Mouse (Mus musculus): ENCODE data around the gene Cwc22. TPM values are rescaled to one million over a fixed set of nuclear protein-coding genes. Genes with fewer than 3 reads are reported as not detected.

The Cwc22 gene
- total RNA-seq (2021): 10 to 100 TPM; 19.6 to 23.7 TPM
- long read RNA-seq, experiment 1, partial matches to known transcripts: 2 of 12 reads
- long read RNA-seq, experiment 1, other reads (novel, unspliced or antisense): 4 of 12 reads
- long read RNA-seq, experiment 2, partial matches to known transcripts: 1 of 6 reads
- long read RNA-seq, experiment 2, other reads (novel, unspliced or antisense): 2 of 6 reads

- DNase-seq: peak; percentile 94
Measured at GRCm38 (mm10) chr2:77945596-77946485, at the start of gene Cwc22. TSS of gene Cwc22 (minus strand) at chr2:77946375.

- no peak for DNase-seq
Measured at GRCm38 (mm10) chr2:77993727-77994401, 47.7 kb upstream of the Cwc22 start.

GRCm38 (mm10) chr2:77992951-77993604, 46.9 kb upstream of the Cwc22 start:
- DNase-seq: no peak

GRCm38 (mm10) chr2:77990820-77991219, 44.6 kb upstream of the Cwc22 start:
- DNase-seq: no peak

GRCm38 (mm10) chr2:77990121-77990520, 43.9 kb upstream of the Cwc22 start:
- DNase-seq: no peak

GRCm38 (mm10) chr2:77989390-77989789, 43.2 kb upstream of the Cwc22 start:
- DNase-seq: no peak

GRCm38 (mm10) chr2:77985991-77986730, 40.0 kb upstream of the Cwc22 start:
- no peak for DNase-seq

- DNase-seq: no peak
Measured at GRCm38 (mm10) chr2:77984209-77984608, 38.0 kb upstream of the Cwc22 start.

- DNase-seq: no peak
Measured at GRCm38 (mm10) chr2:77981826-77982225, 35.7 kb upstream of the Cwc22 start.

- DNase-seq: no peak
Measured at GRCm38 (mm10) chr2:77980696-77981095, 34.5 kb upstream of the Cwc22 start.

GRCm38 (mm10) chr2:77979519-77979918, 33.3 kb upstream of the Cwc22 start:
- no peak for DNase-seq

GRCm38 (mm10) chr2:77979081-77979480, 32.9 kb upstream of the Cwc22 start:
- DNase-seq: no peak

- no peak for DNase-seq
Measured at GRCm38 (mm10) chr2:77978256-77978655, 32.1 kb upstream of the Cwc22 start.

- DNase-seq: no peak
Measured at GRCm38 (mm10) chr2:77976321-77976920, 30.2 kb upstream of the Cwc22 start.

- no peak for DNase-seq
Measured at GRCm38 (mm10) chr2:77975606-77976005, 29.4 kb upstream of the Cwc22 start.

GRCm38 (mm10) chr2:77974986-77975385, 28.8 kb upstream of the Cwc22 start:
- no peak for DNase-seq

- no peak for DNase-seq
Measured at GRCm38 (mm10) chr2:77974366-77974765, 28.2 kb upstream of the Cwc22 start.

- DNase-seq: no peak
Measured at GRCm38 (mm10) chr2:77973296-77973695, 27.1 kb upstream of the Cwc22 start.

- DNase-seq: no peak
Measured at GRCm38 (mm10) chr2:77972541-77972940, 26.4 kb upstream of the Cwc22 start.

GRCm38 (mm10) chr2:77971871-77972270, 25.7 kb upstream of the Cwc22 start:
- DNase-seq: no peak

- DNase-seq: no peak
Measured at GRCm38 (mm10) chr2:77971361-77971760, 25.2 kb upstream of the Cwc22 start.

Data from gastrocnemius, postnatal 10 days (tissue).